Mouse (Mus musculus): ENCODE data around the gene Uhmk1. TPM values are rescaled to one million over a fixed set of nuclear protein-coding genes. Genes with fewer than 3 reads are reported as not detected.
"Not testable (repeated sequence)": the region's sequence is repeated elsewhere in the genome, so short reads cannot be mapped to it uniquely, and the experiment has no call there.

The Uhmk1 gene
- 16.7 and 17.0 TPM in 2 replicates for polyA plus RNA-seq (2012; rRNA removed)

- DNase-seq (ENCODE audit: low read depth): no peak
Observed at GRCm38 (mm10) chr1:170214757-170215522, at the start of gene Uhmk1. Uhmk1 (minus strand) TSS chr1:170215397.

GRCm38 (mm10) chr1:170255560-170255910 lies 40.3 kb upstream of the Uhmk1 start:
- DNase-seq (ENCODE audit: low read depth): peak; percentile 19

- no peak for DNase-seq (ENCODE audit: low read depth)
Observed at GRCm38 (mm10) chr1:170254893-170255559, 39.8 kb upstream of the Uhmk1 start.

- no peak for DNase-seq (ENCODE audit: low read depth)
Observed at GRCm38 (mm10) chr1:170245016-170245415, 29.8 kb upstream of the Uhmk1 start.

- DNase-seq (ENCODE audit: low read depth): not testable (repeated sequence)
Observed at GRCm38 (mm10) chr1:170232688-170233087, 17.5 kb upstream of the Uhmk1 start, which contains the start of gene Sh2d1b2. Sh2d1b2 (plus strand) TSS chr1:170232749.

- DNase-seq (ENCODE audit: low read depth): no peak
Observed at GRCm38 (mm10) chr1:170223276-170223675, 8.1 kb upstream of the Uhmk1 start.

- no peak for DNase-seq (ENCODE audit: low read depth)
Observed at GRCm38 (mm10) chr1:170220351-170220750, 5.2 kb upstream of the Uhmk1 start.

- no peak for DNase-seq (ENCODE audit: low read depth)
Observed at GRCm38 (mm10) chr1:170218091-170218884, 3.1 kb upstream of the Uhmk1 start.

- no peak for DNase-seq (ENCODE audit: low read depth)
Observed at GRCm38 (mm10) chr1:170215590-170215989, 393 bp upstream of the Uhmk1 start.

- DNase-seq (ENCODE audit: low read depth): no peak
Observed at GRCm38 (mm10) chr1:170214383-170214756, 827 bp downstream of the Uhmk1 start.

- no peak for DNase-seq (ENCODE audit: low read depth)
Observed at GRCm38 (mm10) chr1:170213181-170213879, 1.9 kb downstream of the Uhmk1 start.

- no peak for DNase-seq (ENCODE audit: low read depth)
Observed at GRCm38 (mm10) chr1:170206395-170206794, 8.8 kb downstream of the Uhmk1 start.

GRCm38 (mm10) chr1:170200379-170200778 lies 14.8 kb downstream of the Uhmk1 start:
- no peak for DNase-seq (ENCODE audit: low read depth)

GRCm38 (mm10) chr1:170196211-170196610 lies 19.0 kb downstream of the Uhmk1 start:
- no peak for DNase-seq (ENCODE audit: low read depth)

GRCm38 (mm10) chr1:170191925-170192324 lies 23.3 kb downstream of the Uhmk1 start:
- no peak for DNase-seq (ENCODE audit: low read depth)

GRCm38 (mm10) chr1:170190225-170190624 lies 25.0 kb downstream of the Uhmk1 start:
- no peak for DNase-seq (ENCODE audit: low read depth)

- DNase-seq (ENCODE audit: low read depth): peak; percentile 69
Observed at GRCm38 (mm10) chr1:170188601-170189000, 26.6 kb downstream of the Uhmk1 start.

- DNase-seq (ENCODE audit: low read depth): no peak
Observed at GRCm38 (mm10) chr1:170186531-170186930, 28.7 kb downstream of the Uhmk1 start.

- no peak for DNase-seq (ENCODE audit: low read depth)
Observed at GRCm38 (mm10) chr1:170185137-170185536, 30.1 kb downstream of the Uhmk1 start.

GRCm38 (mm10) chr1:170182706-170183105 lies 32.5 kb downstream of the Uhmk1 start:
- no peak for DNase-seq (ENCODE audit: low read depth)

- DNase-seq (ENCODE audit: low read depth): no peak
Observed at GRCm38 (mm10) chr1:170176661-170177239, 38.4 kb downstream of the Uhmk1 start.

Measured in gonadal fat pad, adult 2 months (tissue).